Mouse (Mus musculus) gastrocnemius, adult 2 months (tissue): ENCODE measurements at regions not wholly inside any gene's neighbourhood (a gene's known extent, or its start where the extent isn't known, plus 50 kb on each side); places are given as distances from the start of the nearest gene placed in this dataset.
A peak's percentile ranks its signal among the peaks of the same experiment; 100 is the strongest.

Experiments
- DNase-seq: peaks from one replicate; pipeline ENCODE4 v3.0.0; 2022
- H3K27ac ChIP-seq: fragments of 200-600 bp; 2 replicates; pipeline ENCODE4 v1.8.1; 2022; ENCODE audit warnings: mild to moderate bottlenecking
- H3K4me3 ChIP-seq: fragments of 200-600 bp; 2 replicates; pipeline ENCODE4 v1.8.1; 2022; ENCODE audit warnings: mild to moderate bottlenecking, moderate library complexity
- CTCF ChIP-seq: fragments of 200-600 bp; IDR thresholded peaks from 2 replicates; pipeline ENCODE4 v1.8.1; 2022; ENCODE audit warnings: antibody characterized with exemption, mild to moderate bottlenecking, moderate library complexity
- intact Hi-C: fragments of 180-260 bp; cut with DNase I; formaldehyde crosslinking; loops from one replicate; pipeline ENCODE4 v1.15.1; 2025

GRCm38 (mm10) chr11:109032729-109033128, 111.4 kb downstream of the E030025P04Rik start:
- DNase-seq: no peak
- H3K4me3 ChIP-seq: no peak overlapping the region
- intact Hi-C loops: no loop called here
- TF ChIP-seq CTCF: no peak
- H3K27ac ChIP-seq: no peak overlapping the region

GRCm38 (mm10) chr11:109030486-109030885, 110.3 kb downstream of the Axin2 start:
- Histone ChIP-seq H3K4me3 (no peak overlapping the region), H3K27ac (no peak overlapping the region)
- intact Hi-C loops: loop anchor here (1.0 to 2.0 kb wide), 2 partner anchors 105 to 580 kb away; no protein-coding TSS in a partner anchor
- DNase-seq: peak; percentile 69
- TF ChIP-seq CTCF: peak; percentile 73

- Histone ChIP-seq H3K4me3 (no peak overlapping the region), H3K27ac (no peak overlapping the region)
- intact Hi-C loops: loop anchor here (1.0 to 2.0 kb wide), 2 partner anchors 105 to 579 kb away; no protein-coding TSS in a partner anchor
- no peak for DNase-seq
- no peak for TF ChIP-seq CTCF
Measured at GRCm38 (mm10) chr11:109029894-109030293, 109.7 kb downstream of the Axin2 start.

GRCm38 (mm10) chr11:109014806-109015205, 94.7 kb downstream of the Axin2 start:
- intact Hi-C loops: no loop called here
- no peak overlapping the region for H3K27ac ChIP-seq
- TF ChIP-seq CTCF: no peak
- peak; percentile 72 for DNase-seq
- no peak overlapping the region for H3K4me3 ChIP-seq

GRCm38 (mm10) chr11:109011161-109011560, 91.0 kb downstream of the Axin2 start:
- no peak overlapping the region for H3K27ac ChIP-seq
- no peak overlapping the region for H3K4me3 ChIP-seq
- no peak for DNase-seq
- intact Hi-C loops: no loop called here
- TF ChIP-seq CTCF: no peak

GRCm38 (mm10) chr11:109008872-109009271, 88.7 kb downstream of the Axin2 start:
- Histone ChIP-seq H3K27ac (no peak overlapping the region), H3K4me3 (no peak overlapping the region)
- intact Hi-C loops: no loop called here
- TF ChIP-seq CTCF: no peak
- no peak for DNase-seq

- H3K4me3 ChIP-seq: no peak overlapping the region
- DNase-seq: no peak
- H3K27ac ChIP-seq: no peak overlapping the region
- intact Hi-C loops: no loop called here
- no peak for TF ChIP-seq CTCF
Measured at GRCm38 (mm10) chr11:109005681-109006080, 85.5 kb downstream of the Axin2 start.
